Mouse (Mus musculus) stomach, embryonic 16.5 days (tissue): ENCODE measurements around the gene Abraxas2. TPM values are rescaled to one million over a fixed set of nuclear protein-coding genes. Genes with fewer than 3 reads are reported as not detected.
A peak's percentile ranks its signal among the peaks of the same experiment; 100 is the strongest.

ENCODE experiments used
- ATAC-seq: fragments of 200-750 bp; cut with Nextera tagmentation; 2 replicates; pipeline ENCODE4 v1.8.0; 2017; ENCODE audit warnings: moderate number of reproducible peaks, moderate TSS enrichment; ENCODE audit not compliant: insufficient read depth, low FRiP score
- H3K27ac ChIP-seq: fragments of 300-500 bp; sonication (generic); 2 replicates; pipeline ENCODE4 v1.5.1; 2014; ENCODE audit warnings: low read length
- H3K27me3 ChIP-seq: fragments of 300-500 bp; sonication (generic); 2 replicates; pipeline ENCODE4 v1.6.1; 2014; ENCODE audit warnings: low read length, control low read depth, mixed read lengths; ENCODE audit not compliant: control insufficient read depth, insufficient read depth
- H3K36me3 ChIP-seq: fragments of 300-500 bp; sonication (generic); 2 replicates; pipeline ENCODE4 v1.6.1; 2014; ENCODE audit warnings: low read length; ENCODE audit not compliant: control insufficient read depth, insufficient read depth
- H3K4me1 ChIP-seq: fragments of 300-500 bp; sonication (generic); 2 replicates; pipeline ENCODE4 v1.6.1; 2014; ENCODE audit warnings: low read length, control low read depth, mixed read lengths; ENCODE audit not compliant: control insufficient read depth, insufficient read depth
- H3K4me2 ChIP-seq: fragments of 300-500 bp; sonication (generic); 2 replicates; pipeline ENCODE4 v1.6.1; 2014; ENCODE audit warnings: low read depth, low read length, mixed read lengths
- H3K4me3 ChIP-seq: fragments of 300-500 bp; sonication (generic); replicated peaks from 2 replicates; pipeline ENCODE4 v1.5.1; 2014; ENCODE audit warnings: mild to moderate bottlenecking, low read length
- H3K9ac ChIP-seq: fragments of 300-500 bp; sonication (generic); 2 replicates; pipeline ENCODE4 v1.6.1; 2014; ENCODE audit warnings: low read length
- H3K9me3 ChIP-seq: fragments of 300-500 bp; sonication (generic); replicated peaks from 2 replicates; pipeline ENCODE4 v1.6.1; 2016; ENCODE audit warnings: low read length, control low read depth; ENCODE audit not compliant: control insufficient read depth
- WGBS: fragments of 180-500 bp; shearing (Covaris S2); extraction: QIAGEN DNeasy Blood & Tissue Kit; methylation state at CpG from one replicate; pipeline ENCODE4 v1.1.7; 2014; 5-methylcytosine and 5-hydroxymethylcytosine counted together
- polyA plus RNA-seq: library from polyadenylated mRNA; unstranded; fragments of >200 nt; fragmentation: Nextera tagmentation; extraction: Ambion mirVana; gene quantifications from 2 replicates; pipeline ENCODE4 v1.2.1, GENCODE M21; 2015

Abraxas2 gene
- polyA plus RNA-seq, 1 experiment from 2014 or later, result 31.0 TPM

GRCm38 (mm10) chr7:132843152-132843551 lies 15.9 kb upstream of the Abraxas2 start:
- Histone ChIP-seq H3K4me1 (no peaks in the 10 kb centered on the region), H3K9ac (no peak overlapping the region), H3K9me3 (no peaks in the 10 kb centered on the region), H3K4me2 (no peak overlapping the region), H3K4me3 (no peak overlapping the region), H3K27me3 (no peaks in the 10 kb centered on the region), H3K36me3 (peaks cover 5% of the 10 kb centered on the region; the same call in 1 of the 2 replicates), H3K27ac (no peak overlapping the region)
- no peak for ATAC-seq
- 87% methylated on average over 3 of the region's 3 CpGs for WGBS

- Histone ChIP-seq H3K9ac (peak within 1 kb of the TSS; percentile 99), H3K4me1 (peaks cover 9% of the 10 kb centered on the region), H3K4me3 (peak within 1 kb of the TSS; percentile 90), H3K27me3 (no peaks in the 10 kb centered on the region), H3K4me2 (peak within 1 kb of the TSS; percentile 54), H3K9me3 (no peaks in the 10 kb centered on the region), H3K36me3 (peaks cover 15% of the 10 kb centered on the region), H3K27ac (peak within 1 kb of the TSS; percentile 98)
- ATAC-seq, result peak; percentile 94
- under 1% methylated on average over 37 of the region's 37 CpGs for WGBS
These were observed 6.7 kb upstream of the Abraxas2 start, which contains the start of gene Eef1akmt2 for GRCm38 (mm10) chr7:132852173-132852844. Eef1akmt2 (minus strand) TSS chr7:132852673.

- Histone ChIP-seq H3K4me3 (no peak overlapping the region), H3K9ac (no peak overlapping the region), H3K27me3 (no peaks in the 10 kb centered on the region), H3K36me3 (peaks cover 10% of the 10 kb centered on the region; the same call in 1 of the 2 replicates), H3K9me3 (no peaks in the 10 kb centered on the region), H3K4me1 (peaks cover 9% of the 10 kb centered on the region), H3K4me2 (no peak overlapping the region), H3K27ac (no peak overlapping the region)
- 86% methylated on average over 6 of the region's 6 CpGs for WGBS
- no peak for ATAC-seq
These were observed 5.7 kb upstream of the Abraxas2 start for GRCm38 (mm10) chr7:132853361-132853760.

- Histone ChIP-seq H3K4me1 (peaks cover 9% of the 10 kb centered on the region), H3K27ac (no peak overlapping the region), H3K36me3 (peaks cover 5% of the 10 kb centered on the region; the same call in 1 of the 2 replicates), H3K27me3 (no peaks in the 10 kb centered on the region), H3K4me2 (no peak overlapping the region), H3K9me3 (no peaks in the 10 kb centered on the region), H3K9ac (no peak overlapping the region), H3K4me3 (no peak overlapping the region)
- WGBS, result 66% methylated on average over 4 of the region's 4 CpGs
- no peak for ATAC-seq
These were observed 5.1 kb upstream of the Abraxas2 start for GRCm38 (mm10) chr7:132853946-132854345.

GRCm38 (mm10) chr7:132856083-132856482 lies 2.9 kb upstream of the Abraxas2 start:
- no peak overlapping the region for H3K27ac ChIP-seq
- 71% methylated on average over 1 of the region's 1 CpGs for WGBS
- H3K4me3 ChIP-seq, result no peak overlapping the region
- no peak overlapping the region for H3K4me2 ChIP-seq
- H3K4me1 ChIP-seq, result peaks cover 9% of the 10 kb centered on the region
- H3K36me3 ChIP-seq, result no peaks in the 10 kb centered on the region
- H3K9ac ChIP-seq, result no peak overlapping the region
- ATAC-seq, result no peak
- no peaks in the 10 kb centered on the region for H3K9me3 ChIP-seq
- H3K27me3 ChIP-seq, result no peaks in the 10 kb centered on the region

GRCm38 (mm10) chr7:132858043-132858608 lies 899 bp upstream of the Abraxas2 start:
- H3K27me3 ChIP-seq, result no peaks in the 10 kb centered on the region
- no peaks in the 10 kb centered on the region for H3K9me3 ChIP-seq
- H3K9ac ChIP-seq, result no peak overlapping the region
- no peak for ATAC-seq
- H3K4me2 ChIP-seq, result no peak overlapping the region
- H3K4me3 ChIP-seq, result no peak overlapping the region
- H3K4me1 ChIP-seq, result peaks cover 7% of the 10 kb centered on the region; the same call in 1 of the 2 replicates
- 0 out of 2 replicates have a peak, but pooled peaks cover 7% of the 10 kb centered on the region for H3K36me3 ChIP-seq
- 68% methylated on average over 5 of the region's 5 CpGs for WGBS
- H3K27ac ChIP-seq, result no peak overlapping the region

- Histone ChIP-seq H3K4me2 (no peak overlapping the region), H3K36me3 (peaks cover 15% of the 10 kb centered on the region; the same call in 1 of the 2 replicates), H3K27me3 (no peaks in the 10 kb centered on the region), H3K4me1 (0 out of 2 replicates have a peak, but pooled peaks cover 3% of the 10 kb centered on the region), H3K9me3 (no peaks in the 10 kb centered on the region), H3K27ac (no peak overlapping the region), H3K9ac (no peak overlapping the region), H3K4me3 (no peak overlapping the region)
- WGBS, result 88% methylated on average over 9 of the region's 9 CpGs
- no peak for ATAC-seq
These were observed 7.3 kb downstream of the Abraxas2 start for GRCm38 (mm10) chr7:132866316-132866715.

GRCm38 (mm10) chr7:132873043-132873442 lies 14.0 kb downstream of the Abraxas2 start:
- Histone ChIP-seq H3K4me2 (no peak overlapping the region), H3K27me3 (no peaks in the 10 kb centered on the region), H3K4me1 (no peaks in the 10 kb centered on the region), H3K27ac (no peak overlapping the region), H3K36me3 (peaks cover 17% of the 10 kb centered on the region), H3K9me3 (no peaks in the 10 kb centered on the region), H3K9ac (no peak overlapping the region), H3K4me3 (no peak overlapping the region)
- WGBS, result 96% methylated on average over 2 of the region's 2 CpGs
- ATAC-seq, result no peak

- peaks cover 21% of the 10 kb centered on the region for H3K36me3 ChIP-seq
- no peak overlapping the region for H3K4me3 ChIP-seq
- WGBS, result 91% methylated on average over 2 of the region's 2 CpGs
- H3K4me2 ChIP-seq, result no peak overlapping the region
- ATAC-seq, result no peak
- no peaks in the 10 kb centered on the region for H3K9me3 ChIP-seq
- H3K9ac ChIP-seq, result no peak overlapping the region
- H3K4me1 ChIP-seq, result no peaks in the 10 kb centered on the region
- H3K27me3 ChIP-seq, result no peaks in the 10 kb centered on the region
- no peak overlapping the region for H3K27ac ChIP-seq
These were observed 16.5 kb downstream of the Abraxas2 start for GRCm38 (mm10) chr7:132875391-132876086.
